Mouse (Mus musculus) urinary bladder, postnatal 0 days (tissue): Measurements from ENCODE around the gene Prrc2a. TPM values are rescaled to one million over a fixed set of nuclear protein-coding genes. Genes with fewer than 3 reads are reported as not detected.

ENCODE experiments used
- microRNA-seq: library from miRNA; unstranded; fragments of <30 nt; microRNA quantifications from one replicate; pipeline ENCODE4, GENCODE M21; 2016
- polyA plus RNA-seq: library from polyadenylated mRNA; unstranded; fragments of >200 nt; fragmentation: Nextera tagmentation; extraction: Ambion mirVana; gene quantifications from 2 replicates; pipeline ENCODE4 v1.2.1, GENCODE M21; 2015

The Prrc2a gene
- polyA plus RNA-seq, 1 experiment from 2014 or later: 74.9 TPM

Small RNA genes within 50 kb of the gene (microRNA-seq; reads per million reads assigned to microRNA genes)
- not detected for gene Mir6973a
- gene Mir6974: not detected

Other genes with a start within 250 kb of the Prrc2a start
- 23.2 and 28.5 TPM in 2 replicates for gene Neu1, start 233.6 kb downstream of the Prrc2a start, polyA plus RNA-seq
- 4.5 and 5.2 TPM in 2 replicates for gene Hspa1b, start 205.7 kb downstream of the Prrc2a start, polyA plus RNA-seq
- not detected in 2 replicates for gene Gm20481, start 195.0 kb downstream of the Prrc2a start, polyA plus RNA-seq
- 36.7 and 39.4 TPM in 2 replicates for gene Hspa1a, start 192.7 kb downstream of the Prrc2a start, polyA plus RNA-seq
- gene Hspa1l, start 192.2 kb downstream of the Prrc2a start, polyA plus RNA-seq: 0.16 and 0.25 TPM in 2 replicates
- 82.1 and 83.5 TPM in 2 replicates for gene Lsm2, start 183.0 kb downstream of the Prrc2a start, polyA plus RNA-seq
- 42.0 and 44.7 TPM in 2 replicates for gene Vars, start 163.9 kb downstream of the Prrc2a start, polyA plus RNA-seq
- 0.19 and 0.24 TPM in 2 replicates for gene Vwa7, start 148.3 kb downstream of the Prrc2a start, polyA plus RNA-seq
- gene Sapcd1, start 136.9 kb downstream of the Prrc2a start, polyA plus RNA-seq: 1.3 and 1.7 TPM in 2 replicates
- 0.88 and 1.3 TPM in 2 replicates for gene Msh5, start 118.2 kb downstream of the Prrc2a start, polyA plus RNA-seq
- gene Clic1, start 114.9 kb downstream of the Prrc2a start, polyA plus RNA-seq: 240 and 276 TPM in 2 replicates
- 118 and 126 TPM in 2 replicates for gene Ddah2, start 105.9 kb downstream of the Prrc2a start, polyA plus RNA-seq
- gene Ly6g6c, start 99.5 kb downstream of the Prrc2a start, polyA plus RNA-seq: 0.45 and 0.58 TPM in 2 replicates
- gene Mpig6b, start 98.7 kb downstream of the Prrc2a start, polyA plus RNA-seq: 0.42 and 1.7 TPM in 2 replicates
- gene Ly6g6e, start 88.0 kb downstream of the Prrc2a start, polyA plus RNA-seq: 8.2 and 8.3 TPM in 2 replicates
- 1.6 and 2.2 TPM in 2 replicates for gene Ly6g6d, start 86.8 kb downstream of the Prrc2a start, polyA plus RNA-seq
- 0.18 TPM in 1 of 2 replicates, not detected in the other for gene Ly6g6f, start 79.3 kb downstream of the Prrc2a start, polyA plus RNA-seq
- 93.1 and 93.2 TPM in 2 replicates for gene Abhd16a, start 75.6 kb downstream of the Prrc2a start, polyA plus RNA-seq
- gene Ly6g5c, start 56.6 kb downstream of the Prrc2a start, polyA plus RNA-seq: not detected in 2 replicates
- gene Ly6g5b, start 49.5 kb downstream of the Prrc2a start, polyA plus RNA-seq: 0.22 and 0.35 TPM in 2 replicates
- 9.5 and 11.9 TPM in 2 replicates for gene Gpank1, start 43.4 kb downstream of the Prrc2a start, polyA plus RNA-seq
- 189 and 201 TPM in 2 replicates for gene Csnk2b, start 42.8 kb downstream of the Prrc2a start, polyA plus RNA-seq
- 9.9 and 10.8 TPM in 2 replicates for gene D17H6S53E, start 38.5 kb downstream of the Prrc2a start, polyA plus RNA-seq
- gene Apom, start 32.8 kb downstream of the Prrc2a start, polyA plus RNA-seq: 0.95 TPM in 1 of 2 replicates, not detected in the other
- 28.9 and 35.6 TPM in 2 replicates for gene Bag6, start 29.7 kb downstream of the Prrc2a start, polyA plus RNA-seq
- 11.2 and 12.6 TPM in 2 replicates for gene Aif1, start 11.2 kb upstream of the Prrc2a start, polyA plus RNA-seq
- gene Lst1, start 23.5 kb upstream of the Prrc2a start, polyA plus RNA-seq: 13.5 and 15.8 TPM in 2 replicates
- 0.53 and 0.96 TPM in 2 replicates for gene Ltb, start 29.5 kb upstream of the Prrc2a start, polyA plus RNA-seq
- gene Tnf, start 37.1 kb upstream of the Prrc2a start, polyA plus RNA-seq: 0.40 and 0.69 TPM in 2 replicates
- gene Lta, start 40.5 kb upstream of the Prrc2a start, polyA plus RNA-seq: 0.12 and 0.30 TPM in 2 replicates
- not detected in 2 replicates for gene Gm16181, start 55.9 kb upstream of the Prrc2a start, polyA plus RNA-seq
- 4.5 TPM in 2 replicates for gene Atp6v1g2, start 68.8 kb upstream of the Prrc2a start, polyA plus RNA-seq
- gene Nfkbil1, start 70.9 kb upstream of the Prrc2a start, polyA plus RNA-seq: 7.0 and 7.5 TPM in 2 replicates
- gene Ddx39b, start 76.8 kb upstream of the Prrc2a start, polyA plus RNA-seq: 170 TPM in 2 replicates
- gene H2-D1, start 97.8 kb upstream of the Prrc2a start, polyA plus RNA-seq: 251 and 342 TPM in 2 replicates
- 0.05 TPM in 1 of 2 replicates, not detected in the other for gene H2-Q1, start 155.5 kb upstream of the Prrc2a start, polyA plus RNA-seq
- gene H2-Q2, start 177.3 kb upstream of the Prrc2a start, polyA plus RNA-seq: 1.9 and 2.7 TPM in 2 replicates
- 3.3 and 3.8 TPM in 2 replicates for gene H2-Q4, start 214.7 kb upstream of the Prrc2a start, polyA plus RNA-seq